Mouse (Mus musculus) liver, embryonic 16.5 days (tissue): ENCODE measurements around the gene Olfr504. TPM values are rescaled to one million over a fixed set of nuclear protein-coding genes. Genes with fewer than 3 reads are reported as not detected.

ENCODE experiments used
- polyA plus RNA-seq: library from polyadenylated mRNA; unstranded; fragments of >200 nt; fragmentation: Nextera tagmentation; extraction: Ambion mirVana; gene quantifications from 2 replicates; pipeline ENCODE4 v1.2.1, GENCODE M21; 2015

Olfr504 gene
- polyA plus RNA-seq, 1 experiment from 2014 or later = not detected

Other genes starting within 250 kb of the Olfr504 start
- gene Olfr492, start 242.1 kb downstream of the Olfr504 start, polyA plus RNA-seq = not detected in 2 replicates
- not detected in 2 replicates for gene Olfr493, start 218.8 kb downstream of the Olfr504 start, polyA plus RNA-seq
- not detected in 2 replicates for gene Olfr494, start 200.5 kb downstream of the Olfr504 start, polyA plus RNA-seq
- not detected in 2 replicates for gene Olfr495, start 172.6 kb downstream of the Olfr504 start, polyA plus RNA-seq
- not detected in 2 replicates for gene Olfr497, start 145.4 kb downstream of the Olfr504 start, polyA plus RNA-seq
- gene Olfr498, start 100.5 kb downstream of the Olfr504 start, polyA plus RNA-seq = not detected in 2 replicates
- not detected in 2 replicates for gene Olfr502, start 40.7 kb downstream of the Olfr504 start, polyA plus RNA-seq
- gene Olfr503, start 21.3 kb downstream of the Olfr504 start, polyA plus RNA-seq = not detected in 2 replicates
- not detected in 2 replicates for gene Olfr506, start 45.0 kb upstream of the Olfr504 start, polyA plus RNA-seq
- not detected in 2 replicates for gene Olfr507, start 56.0 kb upstream of the Olfr504 start, polyA plus RNA-seq
- gene Olfr508, start 64.2 kb upstream of the Olfr504 start, polyA plus RNA-seq = not detected in 2 replicates
- gene Olfr509, start 86.1 kb upstream of the Olfr504 start, polyA plus RNA-seq = not detected in 2 replicates
- not detected in 2 replicates for gene Olfr510, start 100.6 kb upstream of the Olfr504 start, polyA plus RNA-seq
- gene Olfr512, start 147.5 kb upstream of the Olfr504 start, polyA plus RNA-seq = not detected in 2 replicates
- gene Olfr513, start 185.2 kb upstream of the Olfr504 start, polyA plus RNA-seq = not detected in 2 replicates